Mouse (Mus musculus): ENCODE measurements around the gene Knstrn. TPM values are rescaled to one million over a fixed set of nuclear protein-coding genes. Genes with fewer than 3 reads are reported as not detected.

Knstrn gene
- total and polyA plus RNA-seq, 3 experiments, result 72.9 to 97.2 (median 72.9) TPM

DNA sequence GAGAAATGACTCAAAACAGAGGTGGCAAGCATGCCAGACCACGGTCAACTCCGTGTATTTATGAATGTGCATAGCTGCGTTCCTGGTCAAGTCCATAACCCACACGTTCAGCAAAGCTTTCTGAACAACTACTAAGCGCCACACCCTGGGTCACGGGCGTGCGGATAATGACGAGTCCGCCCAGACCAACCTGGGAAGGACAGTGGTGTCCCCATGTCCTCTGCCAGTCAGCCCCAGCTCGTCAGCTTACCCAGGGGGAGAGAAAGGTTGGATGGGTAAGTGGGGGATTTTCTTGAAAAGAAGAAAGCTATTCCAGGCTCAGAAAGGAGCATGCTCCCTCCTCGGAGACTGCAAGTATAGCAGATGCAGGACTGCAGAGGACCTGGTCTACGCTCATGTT lies 73.6 kb downstream of the Knstrn start:
- H3K4me1 ChIP-seq (ENCODE audit: control insufficient read depth in 1 of 2, insufficient read depth in 2 of 2), result peaks cover 17 to 64% of the 10 kb centered on the region in 2 experiments
- DNase-seq (ENCODE audit: extremely low read depth), result no peak
- H3K27me3 ChIP-seq (replicated peaks), result no peaks in the 10 kb centered on the region
- H3K9ac ChIP-seq (ENCODE audit: insufficient read depth, low read depth), result no peak overlapping the region
- H3K4me2 ChIP-seq (ENCODE audit: insufficient read depth, low read depth, poor library complexity, severe bottlenecking), result no peak overlapping the region
- H3K27ac ChIP-seq (ENCODE audit: insufficient read depth, low read depth), result no peak overlapping the region
- in situ Hi-C loops (cut with MboI; ENCODE audit: low pct_ligation_motif_present, low pct_unique_long_range_greater_than_20kb, low sequenced_read_pairs) (loop anchor here (25.0 kb wide), 2 partner anchors 300 to 400 kb away; partner anchors contain the start of gene Srp14), dilution Hi-C loops (cut with MboI; ENCODE audit: extremely low pct_ligation_motif_present, extremely low pct_unique_long_range_greater_than_20kb, low sequenced_read_pairs) (no loop called here)
- peak overlapping the region in 1 of 3 experiments; percentile 11 for H3K4me3 ChIP-seq (replicated peaks in 1 of 3; ENCODE audit: low read depth in 2 of 3, low read length in 2 of 3, poor library complexity in 1 of 3)
- no peaks in the 10 kb centered on the region for H3K9me3 ChIP-seq (replicated peaks; ENCODE audit: low read length)
- TF ChIP-seq MAZ (IDR thresholded peaks at IDR 0.05; ENCODE audit: low read depth, low read length), result no peak
- no peak for TF ChIP-seq ZC3H11A (IDR thresholded peaks at IDR 0.05; ENCODE audit: low read depth, low read length)
- no peak for TF ChIP-seq NELFE (IDR thresholded peaks at IDR 0.05; ENCODE audit: low read depth, low read length)
- TF ChIP-seq POLR2AphosphoS2 (IDR thresholded peaks at IDR 0.05; ENCODE audit: low read depth, low read length), result no peak
- TF ChIP-seq ELF1 (IDR thresholded peaks at IDR 0.05; ENCODE audit: low read depth, low read length), result no peak
- TF ChIP-seq CTCF (conservative IDR thresholded peaks at IDR 0.05 in 1 of 2, IDR thresholded peaks at IDR 0.05 in 1 of 2; ENCODE audit: low read depth in 2 of 2, low read length in 2 of 2), result no peak
- no peaks in the 10 kb centered on the region for H3K79me2 ChIP-seq (replicated peaks; ENCODE audit: control insufficient read depth, extremely low read depth, insufficient read depth, poor library complexity, severe bottlenecking)
- H3K36me3 ChIP-seq (replicated peaks in 1 of 2; ENCODE audit: control insufficient read depth in 1 of 2, insufficient read depth in 1 of 2, low read length in 1 of 2), result no peaks in the 10 kb centered on the region

DNA sequence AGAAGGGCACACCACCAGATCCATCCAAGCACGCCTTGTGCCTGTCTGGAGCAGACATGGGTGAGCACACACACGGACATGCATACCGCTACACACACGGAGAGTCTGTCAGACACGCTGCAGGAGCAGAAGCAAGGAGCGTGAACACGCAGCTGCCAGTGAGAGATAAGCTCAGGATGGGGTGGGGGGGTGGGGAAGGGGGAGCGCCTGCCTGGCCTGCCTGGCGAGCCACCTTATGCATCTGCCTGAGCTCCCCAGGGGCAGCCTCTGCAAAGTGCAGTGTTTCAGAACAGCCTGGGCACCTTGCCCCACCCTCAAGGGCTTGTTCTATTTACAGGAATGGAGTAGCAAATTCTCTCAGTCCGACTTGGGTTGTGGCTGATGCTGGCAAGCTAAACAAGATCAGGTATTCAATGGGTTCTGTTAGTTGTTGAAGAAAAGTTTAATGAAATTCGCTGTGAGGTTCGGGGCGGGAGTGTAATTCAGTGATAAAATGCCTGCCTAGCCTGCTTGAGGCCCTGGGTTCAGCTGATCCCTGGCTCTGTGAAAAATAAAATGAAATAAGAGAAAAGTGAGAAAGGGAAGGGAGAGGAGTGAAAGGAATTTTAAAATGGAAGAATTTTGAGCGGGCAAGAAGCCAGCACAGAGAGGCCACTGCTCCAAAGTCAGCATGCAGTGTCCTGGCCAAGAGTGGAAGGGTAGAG lies 74.2 kb downstream of the Knstrn start:
- dilution Hi-C loops (cut with MboI; ENCODE audit: extremely low pct_ligation_motif_present, extremely low pct_unique_long_range_greater_than_20kb, low sequenced_read_pairs), result no loop called here

DNA sequence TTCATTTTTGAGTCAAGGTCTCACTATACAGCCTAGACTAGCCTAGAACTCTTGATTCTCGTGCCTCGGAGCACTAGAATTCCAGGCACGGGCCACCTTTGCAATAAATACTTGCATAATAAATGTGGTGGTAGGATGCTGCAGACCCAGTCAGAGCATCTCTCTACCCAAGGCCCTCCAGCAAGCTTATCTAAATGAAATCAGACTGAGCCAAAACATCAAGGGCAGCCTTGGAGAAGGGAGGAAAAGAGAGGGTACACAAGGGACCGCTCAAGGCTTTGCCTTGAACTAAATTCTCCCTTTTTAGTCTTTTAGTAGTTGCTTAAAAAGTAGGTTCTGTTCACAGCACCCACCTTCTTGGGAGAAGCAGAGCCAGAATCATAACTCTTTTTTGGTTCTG lies 77.4 kb downstream of the Knstrn start:
- Histone ChIP-seq H3K4me2 (ENCODE audit: insufficient read depth, low read depth, poor library complexity, severe bottlenecking) (no peak overlapping the region), H3K4me1 (ENCODE audit: control insufficient read depth in 1 of 2, insufficient read depth in 2 of 2) (peaks cover 10 to 34% of the 10 kb centered on the region in 2 experiments), H3K4me3 (replicated peaks in 1 of 3; ENCODE audit: low read depth in 2 of 3, low read length in 2 of 3, poor library complexity in 1 of 3) (no peak overlapping the region), H3K79me2 (replicated peaks; ENCODE audit: control insufficient read depth, extremely low read depth, insufficient read depth, poor library complexity, severe bottlenecking) (no peaks in the 10 kb centered on the region), H3K9me3 (replicated peaks; ENCODE audit: low read length) (no peaks in the 10 kb centered on the region), H3K9ac (ENCODE audit: insufficient read depth, low read depth) (no peak overlapping the region), H3K36me3 (replicated peaks in 1 of 2; ENCODE audit: control insufficient read depth in 1 of 2, insufficient read depth in 1 of 2, low read length in 1 of 2) (no peaks in the 10 kb centered on the region), H3K27me3 (replicated peaks) (peaks cover 6% of the 10 kb centered on the region), H3K27ac (ENCODE audit: insufficient read depth, low read depth) (no peak overlapping the region)
- TF ChIP-seq NELFE (IDR thresholded peaks at IDR 0.05; ENCODE audit: low read depth, low read length) (no peak), NRF1 (IDR thresholded peaks at IDR 0.05; ENCODE audit: low read depth, low read length) (no peak), ZNF384 (IDR thresholded peaks at IDR 0.05; ENCODE audit: low read depth, low read length) (no peak), GABPA (IDR thresholded peaks at IDR 0.05; ENCODE audit: insufficient replicate concordance, low read depth, low read length) (no peak), TBP (conservative IDR thresholded peaks at IDR 0.05; ENCODE audit: low read depth, low read length) (no peak), ZC3H11A (IDR thresholded peaks at IDR 0.05; ENCODE audit: low read depth, low read length) (no peak), ETS1 (conservative IDR thresholded peaks at IDR 0.05; ENCODE audit: low read depth, low read length) (no peak), TCF12 (IDR thresholded peaks at IDR 0.05; ENCODE audit: low read depth, low read length) (no peak), PAX5 (IDR thresholded peaks at IDR 0.05; ENCODE audit: low read length) (no peak), MXI1 (IDR thresholded peaks at IDR 0.05; ENCODE audit: low read depth, low read length) (no peak), RAD21 (IDR thresholded peaks at IDR 0.05; ENCODE audit: low read depth, low read length) (no peak), MAFK (IDR thresholded peaks at IDR 0.05; ENCODE audit: insufficient replicate concordance, low read length) (no peak), POLR2A (IDR thresholded peaks at IDR 0.05; ENCODE audit: low read depth, low read length) (no peak), USF2 (conservative IDR thresholded peaks at IDR 0.05; ENCODE audit: low read depth, low read length) (no peak)
- no peak for DNase-seq (ENCODE audit: extremely low read depth)
- in situ Hi-C loops (cut with MboI; ENCODE audit: low pct_ligation_motif_present, low pct_unique_long_range_greater_than_20kb, low sequenced_read_pairs) (loop anchor here (10.0 to 25.0 kb wide), 4 partner anchors 84 to 404 kb away; partner anchors contain the start of gene Srp14), dilution Hi-C loops (cut with MboI; ENCODE audit: extremely low pct_ligation_motif_present, extremely low pct_unique_long_range_greater_than_20kb, low sequenced_read_pairs) (no loop called here)

More for the DNA sequence above, 74.2 kb downstream of the Knstrn start:
- in situ Hi-C loops (cut with MboI; ENCODE audit: low pct_ligation_motif_present, low pct_unique_long_range_greater_than_20kb, low sequenced_read_pairs), result loop anchor here (25.0 kb wide), 2 partner anchors 299 to 401 kb away; partner anchors contain the start of gene Srp14
- Histone ChIP-seq H3K9me3 (replicated peaks; ENCODE audit: low read length) (no peaks in the 10 kb centered on the region), H3K9ac (ENCODE audit: insufficient read depth, low read depth) (no peak overlapping the region), H3K79me2 (replicated peaks; ENCODE audit: control insufficient read depth, extremely low read depth, insufficient read depth, poor library complexity, severe bottlenecking) (no peaks in the 10 kb centered on the region), H3K27me3 (replicated peaks) (peaks cover 3% of the 10 kb centered on the region), H3K36me3 (replicated peaks in 1 of 2; ENCODE audit: control insufficient read depth in 1 of 2, insufficient read depth in 1 of 2, low read length in 1 of 2) (no peaks in the 10 kb centered on the region), H3K4me3 (replicated peaks in 1 of 3; ENCODE audit: low read depth in 2 of 3, low read length in 2 of 3, poor library complexity in 1 of 3) (peak overlapping the region in 1 of 3 experiments; percentile 11), H3K4me1 (ENCODE audit: control insufficient read depth in 1 of 2, insufficient read depth in 2 of 2) (peaks cover 16 to 59% of the 10 kb centered on the region in 2 experiments), H3K4me2 (ENCODE audit: insufficient read depth, low read depth, poor library complexity, severe bottlenecking) (no peak overlapping the region; the same call in 1 of the 2 replicates), H3K27ac (ENCODE audit: insufficient read depth, low read depth) (no peak overlapping the region)
- TF ChIP-seq BHLHE40 (IDR thresholded peaks at IDR 0.05; ENCODE audit: low read depth, low read length), result peak; percentile 28; the same call in 1 of the 2 replicates
- no peak for TF ChIP-seq GABPA (IDR thresholded peaks at IDR 0.05; ENCODE audit: insufficient replicate concordance, low read depth, low read length)
- TF ChIP-seq MAX (IDR thresholded peaks at IDR 0.05; ENCODE audit: low read length), result 0 out of 2 replicates have a peak, but pooled peaks have one; percentile 18
- no peak for TF ChIP-seq KAT2A (IDR thresholded peaks at IDR 0.05; ENCODE audit: insufficient replicate concordance, low read length)
- 0 out of 2 replicates have a peak, but pooled peaks have one; percentile 24 for TF ChIP-seq MXI1 (IDR thresholded peaks at IDR 0.05; ENCODE audit: low read depth, low read length)
- no peak for DNase-seq (ENCODE audit: extremely low read depth)

All from CH12.LX (cell line).